Comparison of ENCODE assay signal across 9 mouse cellular contexts in the genomic region with DNA sequence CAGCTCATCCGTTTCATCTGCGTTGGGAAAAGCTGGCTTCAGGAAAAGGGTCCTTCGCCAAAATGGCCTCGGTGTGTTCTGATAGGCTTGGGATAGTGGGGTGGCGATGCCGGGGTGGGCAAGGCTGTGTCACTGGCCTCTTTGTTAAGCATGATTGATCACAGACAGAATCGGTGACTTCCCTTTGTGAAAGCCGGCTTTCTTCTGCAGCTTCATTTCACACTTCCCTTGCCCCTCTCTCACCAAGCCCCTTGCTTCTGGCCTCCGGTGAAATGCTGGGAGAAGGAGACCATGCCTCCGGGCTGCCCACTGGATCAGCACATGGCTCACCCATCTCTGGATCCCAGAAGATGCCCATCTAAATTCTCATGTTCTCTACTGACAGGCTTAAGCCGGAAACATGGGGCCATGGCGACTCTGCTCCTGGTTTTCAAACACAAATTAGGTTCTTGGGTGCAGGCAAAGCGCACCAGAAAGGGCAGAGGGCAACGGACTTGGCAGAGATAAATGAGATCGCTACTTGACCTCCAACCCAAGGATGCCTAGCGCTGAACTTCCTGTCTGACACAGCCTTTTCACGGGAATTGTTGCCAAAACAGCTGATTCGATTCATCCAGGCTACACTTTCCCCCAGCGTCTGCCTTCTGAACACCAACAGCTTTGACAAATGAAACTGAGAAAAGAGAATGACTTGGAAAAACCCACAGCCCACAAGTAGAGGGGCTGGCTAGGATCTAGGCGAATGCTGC.
A peak's percentile ranks its signal among the peaks of the same experiment; 100 is the strongest.
DNase-seq lines count a peak whose midpoint lies in the region; ATAC-seq lines count a peak whose summit lies in the region.
"Had no signal": no experiment of that assay in that cellular context is flagged by ENCODE, and none has a peak within 500 bp of the region (broad histone marks: within the 10 kb centered on the region; RNA-seq: fewer than 3 reads in every experiment).

No protein-coding gene starts in this region.

- H3K27ac ChIP-seq in heart, embryonic 12.5 days (ENCODE audit: poor library complexity, severe bottlenecking) = no peak overlapping the region
- H3K27ac ChIP-seq in forebrain, embryonic 15.5 days (replicated peaks) = no peak overlapping the region
- H3K27ac ChIP-seq in limb, embryonic 11.5 days (replicated peaks; ENCODE audit: low read depth, low read length) = no peak overlapping the region
- peak overlapping the region; percentile 48; the same call in 1 of the 2 replicates for H3K27ac ChIP-seq in neural tube, embryonic 12.5 days
- H3K27ac ChIP-seq: liver, embryonic 14.5 days had no signal

- no peaks in the 10 kb centered on the region for H3K27me3 ChIP-seq in heart, embryonic 12.5 days (replicated peaks)
- 0 out of 2 replicates have a peak, but pooled peaks cover 3% of the 10 kb centered on the region for H3K27me3 ChIP-seq in forebrain, embryonic 15.5 days
- H3K27me3 ChIP-seq in limb, embryonic 11.5 days (ENCODE audit: control insufficient read depth, insufficient read depth, low read length) = no peaks in the 10 kb centered on the region
- no peaks in the 10 kb centered on the region for H3K27me3 ChIP-seq in neural tube, embryonic 12.5 days (replicated peaks)

- intact Hi-C loops in heart, postnatal 36 days (cut with DNase I) = no loop called here

- WGBS in heart, embryonic 12.5 days = 43% methylated on average over 20 of the region's 20 CpGs
- 27% methylated on average over 20 of the region's 20 CpGs for WGBS in forebrain, embryonic 15.5 days
- 15% methylated on average over 20 of the region's 20 CpGs for WGBS in limb, embryonic 11.5 days
- WGBS in neural tube, embryonic 12.5 days = 3% methylated on average over 20 of the region's 20 CpGs

- H3K9ac ChIP-seq in heart, embryonic 12.5 days = no peak overlapping the region
- no peak overlapping the region for H3K9ac ChIP-seq in forebrain, embryonic 15.5 days (replicated peaks)
- no peak overlapping the region for H3K9ac ChIP-seq in limb, embryonic 11.5 days (ENCODE audit: low read length)
- peak overlapping the region; percentile 10; the same call in 1 of the 2 replicates for H3K9ac ChIP-seq in neural tube, embryonic 12.5 days
- H3K9ac ChIP-seq: liver, embryonic 14.5 days had no signal

- H3K36me3 ChIP-seq in heart, embryonic 12.5 days = no peaks in the 10 kb centered on the region
- H3K36me3 ChIP-seq in forebrain, embryonic 15.5 days = no peaks in the 10 kb centered on the region
- no peaks in the 10 kb centered on the region for H3K36me3 ChIP-seq in limb, embryonic 11.5 days (ENCODE audit: control insufficient read depth, insufficient read depth, low read length)
- H3K36me3 ChIP-seq in neural tube, embryonic 12.5 days = no peaks in the 10 kb centered on the region

- H3K9me3 ChIP-seq in heart, embryonic 12.5 days (replicated peaks) = no peaks in the 10 kb centered on the region
- no peaks in the 10 kb centered on the region for H3K9me3 ChIP-seq in forebrain, embryonic 15.5 days
- H3K9me3 ChIP-seq in limb, embryonic 11.5 days (ENCODE audit: control insufficient read depth, low read length) = no peaks in the 10 kb centered on the region
- H3K9me3 ChIP-seq in neural tube, embryonic 12.5 days = no peaks in the 10 kb centered on the region

- no peak for DNase-seq in heart, postnatal 36 days
- DNase-seq in limb, embryonic 11.5 days (ENCODE audit: low spot score) = peak; percentile 36
- DNase-seq in urinary bladder, adult 18-20 months (ENCODE audit: low spot score in 2 of 2) = no peak
- DNase-seq in spleen, postnatal 36 days (ENCODE audit: low spot score in 2 of 2) = no peak

- no peaks in the 10 kb centered on the region; the same call in 1 of the 2 replicates for H3K4me1 ChIP-seq in heart, embryonic 12.5 days (replicated peaks)
- peaks cover 23% of the 10 kb centered on the region for H3K4me1 ChIP-seq in forebrain, embryonic 15.5 days
- H3K4me1 ChIP-seq in limb, embryonic 11.5 days (ENCODE audit: control insufficient read depth, insufficient read depth, low read length) = 0 out of 2 replicates have a peak, but pooled peaks cover 6% of the 10 kb centered on the region
- peaks cover 15% of the 10 kb centered on the region for H3K4me1 ChIP-seq in neural tube, embryonic 12.5 days

- peak overlapping the region; percentile 40 for H3K4me2 ChIP-seq in heart, embryonic 12.5 days
- no peak overlapping the region for H3K4me2 ChIP-seq in forebrain, embryonic 15.5 days (replicated peaks)
- peak overlapping the region; percentile 1; the same call in 1 of the 2 replicates for H3K4me2 ChIP-seq in limb, embryonic 11.5 days (ENCODE audit: low read depth, severe bottlenecking)
- peak overlapping the region; percentile 52 for H3K4me2 ChIP-seq in neural tube, embryonic 12.5 days (replicated peaks)

- no peak for ATAC-seq in heart, embryonic 12.5 days (ENCODE audit: insufficient number of reproducible peaks, low FRiP score)
- 0 out of 2 replicates have a peak, but pooled peaks have one; percentile 48 for ATAC-seq in forebrain, embryonic 15.5 days (replicated peaks)
- no peak for ATAC-seq in limb, embryonic 11.5 days (ENCODE audit: insufficient number of reproducible peaks, low FRiP score, low TSS enrichment, low read depth)
- ATAC-seq in neural tube, embryonic 12.5 days (ENCODE audit: low FRiP score, low read depth) = peak; percentile 85
- ATAC-seq in megakaryocyte progenitor cell, adult 5-6 weeks (replicated peaks; ENCODE audit: poor library complexity) = no peak

- no peak overlapping the region for H3K4me3 ChIP-seq in heart, embryonic 12.5 days
- H3K4me3 ChIP-seq in forebrain, embryonic 15.5 days = no peak overlapping the region
- H3K4me3 ChIP-seq in limb, embryonic 11.5 days (ENCODE audit: low read depth, low read length) = no peak overlapping the region
- no peak overlapping the region for H3K4me3 ChIP-seq in neural tube, embryonic 12.5 days

Comparison
In these comparisons a context has a peak if more than half of its experiments do, and no peak if none do; other contexts are left out.
1. ATAC-seq: peak in forebrain, embryonic 15.5 days (single experiment) and neural tube, embryonic 12.5 days (single experiment); none in heart, embryonic 12.5 days (single experiment), limb, embryonic 11.5 days (single experiment) and megakaryocyte progenitor cell, adult 5-6 weeks (single experiment).